Mouse (Mus musculus) right cerebral cortex, postnatal 10 days (tissue): ENCODE results near the gene Becn1.

Experiments
- DNase-seq, 2 experiments: peaks; one replicate each; pipeline ENCODE4 v3.0.0; 2021; ENCODE audit warnings: low spot score in 2 of 2

Becn1 gene

DNA sequence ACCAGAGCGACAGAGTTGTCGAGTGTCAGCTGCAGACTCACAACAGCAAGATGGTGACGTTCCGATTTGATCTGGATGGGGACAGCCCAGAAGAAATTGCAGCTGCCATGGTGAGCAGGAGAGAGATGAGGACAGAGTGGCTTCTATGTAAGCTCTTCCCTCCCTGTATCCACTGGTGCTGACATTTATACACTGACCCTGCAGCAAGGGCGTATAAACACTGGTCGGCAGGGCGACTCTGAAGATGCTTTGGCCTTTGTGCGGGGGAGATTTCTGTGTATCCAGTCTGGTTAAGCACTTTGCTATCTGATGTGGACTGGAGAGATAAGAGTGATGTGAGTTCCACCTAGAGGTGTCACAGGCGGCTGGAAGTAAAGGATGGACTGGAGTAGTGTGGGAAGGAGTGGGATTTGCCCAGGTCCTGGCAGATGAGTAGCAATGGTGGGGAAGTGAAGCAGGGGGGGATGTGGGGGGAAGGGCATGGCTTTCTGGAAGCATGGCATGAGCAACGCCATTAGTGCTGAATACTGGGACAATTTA is 32.4 kb downstream of the Becn1 start:
- no peak for DNase-seq

DNA sequence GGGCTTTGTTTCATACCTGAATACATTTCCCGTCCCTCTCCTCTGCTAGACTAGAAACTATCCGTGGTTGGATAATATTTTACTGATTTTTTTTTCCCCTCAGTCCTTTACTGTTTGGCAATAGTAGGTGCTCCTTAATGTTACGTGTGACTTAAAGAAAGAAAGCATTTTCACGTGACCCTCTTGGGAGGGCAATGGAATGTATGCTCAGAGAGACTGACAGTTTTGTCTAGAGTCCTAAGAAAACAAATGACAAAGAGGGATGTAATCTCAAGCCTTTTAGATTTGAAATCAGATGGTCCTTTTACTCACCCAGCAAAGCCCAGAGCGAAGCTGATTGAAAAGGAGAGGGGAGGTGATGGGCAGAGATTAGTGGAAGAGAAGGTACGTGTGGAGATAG is 36.2 kb downstream of the Becn1 start:
- no peak for DNase-seq

DNA sequence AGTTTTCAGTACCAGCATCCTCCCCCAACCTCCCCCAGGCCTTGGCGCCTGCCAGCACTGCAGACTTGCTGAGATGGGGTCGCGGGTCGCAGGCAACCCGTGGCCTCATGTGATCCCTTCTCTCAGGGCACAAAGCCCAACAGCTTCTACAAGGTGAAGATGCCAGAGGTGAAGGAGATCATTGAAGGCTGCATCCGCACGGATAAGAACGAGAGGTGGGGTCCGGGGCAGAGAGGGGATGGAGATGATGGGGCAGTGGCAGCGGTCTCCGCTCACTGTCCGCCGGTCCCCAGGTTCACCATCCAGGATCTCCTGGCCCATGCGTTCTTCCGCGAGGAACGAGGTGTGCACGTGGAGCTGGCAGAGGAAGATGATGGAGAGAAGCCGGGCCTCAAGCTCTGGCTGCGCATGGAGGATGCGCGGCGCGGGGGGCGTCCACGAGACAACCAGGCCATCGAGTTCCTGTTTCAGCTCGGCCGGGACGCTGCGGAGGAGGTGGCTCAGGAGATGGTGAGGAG is 37.1 kb downstream of the Becn1 start:
- no peak for DNase-seq

DNA sequence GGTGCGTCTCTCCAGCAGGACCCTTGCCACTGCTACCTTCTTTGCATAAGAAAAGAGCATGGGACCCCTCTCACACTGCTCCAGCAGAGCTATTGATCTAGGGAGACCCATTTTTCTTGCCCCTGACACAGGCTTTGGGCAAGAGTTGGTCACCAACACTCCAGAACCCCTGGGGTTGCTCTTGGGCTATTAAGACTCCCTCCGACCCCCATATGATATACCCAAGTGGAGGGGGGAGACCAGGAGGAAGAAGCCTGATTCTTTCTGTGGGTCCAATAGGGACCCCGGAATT is 38.2 kb downstream of the Becn1 start:
- no peak for DNase-seq

DNA sequence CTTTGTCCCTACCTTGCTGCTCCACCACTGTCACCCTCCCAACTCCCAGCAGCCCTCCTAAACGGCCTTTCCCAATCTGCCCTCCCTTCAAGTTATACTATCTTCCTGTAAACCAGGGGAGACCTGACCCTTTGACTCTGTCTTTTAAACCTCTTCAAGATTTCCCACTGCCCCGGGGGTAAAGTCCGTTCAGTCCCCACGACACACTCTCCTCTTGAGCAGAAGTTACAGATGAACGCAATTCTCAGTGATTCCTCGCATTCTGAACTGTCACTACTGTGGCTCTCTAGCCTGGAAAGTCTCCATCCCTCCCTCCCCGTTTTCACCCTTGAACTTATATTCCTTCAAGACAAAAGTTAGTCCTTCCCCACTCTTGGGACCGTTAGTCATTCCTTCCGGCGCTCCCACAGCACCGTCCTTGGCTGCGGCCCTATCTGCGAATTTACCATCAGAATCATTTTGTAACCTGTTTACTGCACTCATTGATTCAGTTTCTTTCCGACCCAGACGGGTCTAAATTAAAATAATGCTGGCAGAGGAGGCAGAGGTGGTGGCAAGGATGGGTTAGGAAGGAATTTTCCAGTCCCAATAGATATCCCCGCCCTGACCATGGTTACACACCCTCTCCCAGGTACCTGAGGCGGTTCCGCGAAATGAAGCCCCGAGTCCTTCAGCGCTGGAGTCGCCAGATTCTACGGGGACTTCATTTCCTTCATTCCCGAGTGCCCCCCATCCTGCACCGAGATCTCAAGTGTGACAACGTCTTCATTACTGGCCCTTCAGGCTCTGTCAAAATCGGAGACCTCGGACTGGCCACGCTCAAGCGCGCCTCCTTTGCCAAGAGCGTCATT is 38.7 kb downstream of the Becn1 start:
- DNase-seq = no peak

DNA sequence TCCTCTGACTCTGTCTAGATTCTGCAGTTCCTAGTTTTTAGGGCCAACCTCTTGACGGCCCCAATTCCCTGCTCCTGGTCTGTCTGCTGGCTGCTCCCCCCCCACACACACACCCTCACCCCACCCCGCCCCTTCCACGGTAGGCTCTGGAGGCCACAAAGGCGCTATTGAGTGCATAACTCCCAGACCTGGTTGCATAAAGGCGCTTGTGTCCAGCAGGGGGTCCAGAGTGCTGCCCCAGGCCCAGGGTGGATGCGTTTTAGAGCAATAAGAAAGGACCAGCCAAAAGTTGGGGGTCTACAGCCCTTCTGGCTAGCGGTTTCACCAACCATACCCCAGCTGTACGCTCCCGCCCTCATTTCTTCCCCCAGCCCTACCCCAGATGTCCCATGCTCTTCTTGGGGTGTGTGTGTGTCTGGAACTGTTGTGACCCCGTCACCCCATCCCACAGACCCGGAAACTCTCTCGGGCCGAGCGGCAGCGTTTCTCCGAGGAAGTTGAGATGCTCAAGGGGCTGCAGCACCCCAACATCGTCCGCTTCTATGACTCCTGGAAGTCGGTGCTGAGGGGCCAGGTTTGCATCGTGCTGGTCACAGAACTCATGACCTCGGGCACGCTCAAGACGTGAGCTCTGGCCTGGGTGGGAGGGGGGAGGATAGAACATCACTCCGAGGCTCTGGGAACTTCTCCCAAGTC is 39.7 kb downstream of the Becn1 start:
- no peak for DNase-seq

DNA sequence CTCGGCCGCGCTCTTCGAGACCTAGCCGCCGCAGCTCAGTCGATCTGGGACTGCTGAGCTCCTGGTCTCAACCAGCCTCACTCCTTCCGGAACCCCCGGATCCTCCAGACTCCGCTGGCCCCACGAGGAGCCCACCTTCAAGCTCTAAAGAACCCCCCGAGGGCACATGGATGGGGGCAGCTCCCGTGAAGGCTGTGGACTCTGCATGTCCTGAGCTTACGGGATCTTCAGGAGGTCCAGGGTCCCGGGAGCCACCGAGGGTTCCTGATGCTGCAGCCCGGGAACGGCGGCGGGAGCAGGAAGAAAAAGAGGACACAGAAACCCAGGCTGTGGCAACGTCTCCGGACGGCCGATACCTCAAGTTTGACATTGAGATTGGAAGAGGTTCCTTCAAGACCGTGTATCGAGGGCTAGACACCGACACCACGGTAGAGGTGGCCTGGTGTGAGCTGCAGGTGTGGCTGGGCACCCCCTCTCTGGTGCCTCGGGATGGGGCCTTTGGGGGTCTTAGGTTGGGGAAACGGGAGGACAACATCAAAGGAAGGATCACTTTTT is 41.2 kb downstream of the Becn1 start:
- DNase-seq = no peak

DNA sequence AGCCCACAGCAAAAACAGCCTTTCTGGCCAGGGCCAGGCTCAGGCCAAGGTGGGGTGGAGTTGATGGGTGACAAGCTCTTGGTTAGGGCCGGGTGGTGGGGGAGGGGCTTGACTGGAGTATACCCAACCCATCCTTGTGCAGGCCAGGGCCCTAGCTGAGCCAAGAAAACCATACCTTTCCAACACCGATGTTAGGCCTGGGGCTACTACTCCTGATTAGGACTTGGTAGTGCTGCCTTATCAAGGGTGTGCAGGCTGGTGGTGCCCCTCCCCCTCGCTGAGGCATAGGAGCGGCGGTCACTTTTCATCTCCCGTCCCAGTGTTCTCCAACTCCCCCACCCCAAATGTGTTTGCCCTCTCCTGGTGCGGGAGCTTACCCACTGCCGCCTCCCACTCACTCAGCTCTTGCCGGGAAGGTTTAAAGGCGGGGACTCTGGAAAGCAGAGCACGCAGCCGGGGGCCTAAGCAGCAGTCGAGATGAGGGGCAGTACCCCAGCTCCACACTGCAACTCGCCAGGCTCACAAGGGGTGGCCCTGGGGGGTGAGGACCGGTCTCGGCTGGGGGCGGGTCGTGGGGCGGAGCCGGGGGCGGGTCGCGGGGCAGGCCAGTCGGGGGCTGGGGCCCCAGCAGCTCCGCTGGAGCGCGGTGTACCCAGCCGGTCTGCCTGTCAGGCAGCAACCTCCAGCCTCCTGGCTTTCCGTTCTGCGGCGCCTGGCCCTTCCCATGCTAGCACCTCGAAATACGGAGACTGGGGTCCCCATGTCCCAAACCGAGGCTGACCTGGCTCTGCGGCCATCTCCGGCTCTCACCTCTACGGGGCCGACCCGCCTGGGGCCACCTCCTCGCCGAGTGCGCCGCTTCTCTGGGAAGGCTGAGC is 41.9 kb downstream of the Becn1 start, which contains the start of gene Wnk4:
Gene Wnk4 (plus strand): TSS at position 620 of the 878 bp plus-strand sequence.
- DNase-seq = peak in 1 of 2 experiments; percentile 53

DNA sequence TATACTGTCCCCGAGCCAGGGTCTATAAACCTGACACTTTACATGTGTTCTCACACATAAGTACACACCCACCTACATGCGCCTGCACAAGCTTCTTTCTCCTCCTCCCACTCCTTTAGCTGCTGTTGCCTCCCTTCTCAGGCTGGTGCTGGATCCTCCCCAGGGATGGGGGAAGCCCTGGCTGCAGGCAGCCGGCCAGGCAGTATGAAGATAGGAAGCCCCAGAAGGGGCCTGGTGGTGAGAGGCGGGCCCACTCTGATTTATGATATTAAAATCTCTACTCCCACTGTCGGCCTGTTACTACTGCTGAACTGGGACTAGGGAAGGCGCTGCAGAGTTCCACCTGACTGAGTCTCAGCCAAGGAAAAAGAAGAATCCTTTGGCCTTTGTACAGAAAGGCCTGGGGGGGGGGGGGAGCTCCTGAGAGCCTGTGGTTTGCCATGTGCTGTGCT is 42.8 kb downstream of the Becn1 start:
- peak; percentile 70 to 80 for DNase-seq

DNA sequence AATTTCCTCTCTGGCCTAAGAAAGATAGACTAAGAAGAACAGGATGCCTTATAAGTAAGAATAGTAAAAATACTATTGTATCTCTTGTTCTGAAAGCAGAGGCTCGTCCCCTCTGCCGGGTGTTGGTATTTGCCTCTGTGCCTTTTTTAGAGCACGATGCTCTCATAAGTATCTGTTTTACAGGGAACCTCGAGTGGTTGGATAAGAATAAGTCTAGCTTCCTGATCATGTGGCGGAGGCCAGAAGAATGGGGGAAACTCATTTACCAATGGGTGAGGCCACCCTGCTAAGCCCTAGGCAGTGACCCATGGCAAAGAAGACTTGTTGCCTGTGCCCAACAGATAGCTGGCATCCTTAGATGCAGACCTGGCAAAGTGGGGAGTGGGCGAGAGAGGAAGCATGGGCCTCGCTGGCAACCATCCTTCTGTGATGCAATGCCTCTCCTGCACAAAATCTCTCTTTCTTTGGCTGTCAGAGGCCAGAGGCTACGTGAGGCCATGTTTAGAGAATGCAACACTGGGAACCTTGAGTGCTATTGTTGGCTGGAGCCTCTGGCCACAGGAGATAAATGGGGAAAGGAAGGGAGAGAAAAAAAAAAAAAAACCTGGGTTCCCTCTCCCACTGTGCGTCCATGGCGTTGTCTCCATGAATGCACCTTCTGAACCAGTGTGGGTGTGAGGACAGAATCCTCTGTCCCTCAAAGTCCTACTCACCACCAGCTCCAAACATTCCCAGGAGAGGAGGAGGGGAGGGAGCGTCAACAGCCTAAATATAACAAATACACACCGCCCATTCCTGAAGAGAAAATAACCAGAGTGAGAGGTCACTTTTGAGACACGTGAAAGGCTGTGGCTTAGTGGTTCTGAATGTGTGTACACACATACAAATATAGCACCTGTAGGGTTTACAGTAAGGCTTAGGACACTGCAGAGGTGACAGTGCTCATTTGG is 46.0 kb downstream of the Becn1 start:
- DNase-seq = no peak

DNA sequence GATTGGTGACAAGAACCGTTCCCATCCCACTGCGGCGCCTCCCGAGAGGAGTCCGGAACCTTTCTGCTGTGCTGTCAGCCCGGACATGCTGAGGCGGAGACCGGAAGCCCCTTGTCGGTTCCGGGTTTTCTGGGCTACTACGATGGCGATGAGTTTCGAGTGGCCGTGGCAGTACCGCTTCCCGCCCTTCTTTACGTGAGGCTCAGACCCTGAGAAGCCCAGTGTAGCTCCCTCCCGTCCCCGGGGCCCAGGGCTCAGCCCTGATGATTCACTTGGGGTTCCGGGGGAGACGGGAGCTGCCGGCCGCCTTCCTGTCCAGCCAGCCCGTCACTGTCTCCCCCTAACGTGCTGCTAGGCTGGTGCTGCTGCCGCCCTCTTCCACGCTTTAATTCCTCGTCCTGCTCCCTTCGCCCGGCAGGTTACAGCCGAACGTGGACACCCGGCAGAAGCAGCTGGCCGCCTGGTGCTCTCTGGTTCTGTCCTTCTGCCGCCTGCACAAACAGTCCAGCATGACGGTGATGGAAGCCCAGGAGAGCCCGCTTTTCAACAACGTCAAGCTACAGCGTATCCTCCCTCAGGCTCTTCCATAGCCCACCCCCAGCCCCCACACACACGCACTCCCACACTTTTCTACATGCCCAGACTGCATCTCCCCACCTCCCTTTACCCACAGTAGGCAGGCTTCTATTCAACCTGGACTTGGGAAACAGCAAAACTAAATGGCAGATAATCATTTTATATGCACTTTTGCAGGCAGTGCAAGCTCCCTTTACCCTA is 48.3 kb downstream of the Becn1 start, which contains the start of gene Vps25:
Gene Vps25 (plus strand): TSS at position 95 of the 777 bp plus-strand sequence.
- DNase-seq = peak; percentile 92

DNA sequence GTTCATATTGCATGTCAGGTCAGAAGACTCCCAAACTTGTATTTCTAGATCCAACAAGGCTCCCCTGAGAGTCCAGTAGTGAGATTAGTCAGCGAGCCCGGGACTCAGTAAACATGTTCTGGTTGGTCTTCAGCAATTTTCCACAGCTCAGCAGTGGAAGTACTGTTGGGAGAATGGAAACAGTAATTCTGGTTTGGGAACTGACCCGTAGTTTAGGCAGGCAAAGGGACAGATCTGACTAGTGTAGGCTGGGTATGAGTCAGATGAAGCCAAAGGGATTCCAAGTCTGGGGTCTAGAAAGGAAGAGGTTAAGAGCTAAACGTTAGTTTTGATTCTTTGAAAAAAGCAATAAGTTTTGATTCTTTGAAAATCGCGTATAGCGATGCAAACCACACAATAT is 49.1 kb downstream of the Becn1 start:
- DNase-seq = no peak

DNA sequence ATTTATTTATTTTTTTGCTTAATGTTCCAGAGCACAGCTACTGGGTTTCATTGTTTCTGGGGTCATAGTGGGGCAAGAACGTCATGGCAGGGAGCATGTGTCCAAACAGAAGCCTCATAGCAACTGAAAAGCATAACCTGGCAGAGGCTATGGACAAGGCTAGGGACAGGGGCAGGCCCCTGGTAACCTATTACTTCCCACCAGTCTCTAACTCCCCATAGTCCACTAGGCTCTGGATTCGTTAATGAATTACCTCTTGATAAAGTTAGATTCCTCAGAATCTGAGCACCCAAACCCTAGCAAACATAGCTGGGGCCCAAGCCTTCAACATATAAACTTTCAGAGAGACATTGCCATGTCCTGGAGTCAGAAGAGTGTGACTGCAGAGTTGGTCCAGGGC is 51.1 kb downstream of the Becn1 start:
- DNase-seq = no peak

DNA sequence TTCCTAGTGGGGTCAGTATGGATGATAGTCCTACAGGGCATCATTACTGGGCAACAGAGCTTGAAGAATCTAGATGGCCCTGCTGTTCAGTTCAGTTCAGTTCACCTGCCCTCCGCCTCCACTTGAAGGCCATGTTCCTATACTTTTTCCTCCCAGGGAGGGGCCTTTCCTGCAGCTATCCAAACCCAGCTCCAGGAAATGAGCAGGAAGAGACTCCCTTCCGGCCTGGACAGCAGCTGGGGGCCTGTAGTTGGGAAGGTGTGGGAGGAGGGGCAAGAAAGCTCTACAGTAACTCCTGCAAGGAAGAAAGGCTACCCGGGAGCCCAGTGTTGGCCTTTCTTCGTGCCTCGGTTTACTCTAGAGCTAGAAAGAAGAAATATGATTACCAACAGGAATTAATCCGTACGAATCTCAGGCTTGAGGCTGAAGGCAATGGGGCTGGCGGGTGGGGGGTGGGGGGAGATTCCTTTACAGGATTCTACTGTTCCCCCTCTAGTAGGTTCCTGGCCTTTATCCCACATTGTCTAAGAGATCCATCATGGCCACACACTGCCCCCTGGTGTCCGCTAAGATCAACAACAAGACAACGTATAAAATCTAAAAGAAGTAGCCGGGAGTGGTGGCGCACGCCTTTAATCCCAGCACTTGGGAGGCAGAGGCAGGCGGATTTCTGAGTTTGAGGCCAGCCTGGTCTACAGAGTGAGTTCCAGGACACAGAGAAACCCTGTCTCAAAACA is 53.7 kb downstream of the Becn1 start:
- DNase-seq = peak; percentile 58 to 67

DNA sequence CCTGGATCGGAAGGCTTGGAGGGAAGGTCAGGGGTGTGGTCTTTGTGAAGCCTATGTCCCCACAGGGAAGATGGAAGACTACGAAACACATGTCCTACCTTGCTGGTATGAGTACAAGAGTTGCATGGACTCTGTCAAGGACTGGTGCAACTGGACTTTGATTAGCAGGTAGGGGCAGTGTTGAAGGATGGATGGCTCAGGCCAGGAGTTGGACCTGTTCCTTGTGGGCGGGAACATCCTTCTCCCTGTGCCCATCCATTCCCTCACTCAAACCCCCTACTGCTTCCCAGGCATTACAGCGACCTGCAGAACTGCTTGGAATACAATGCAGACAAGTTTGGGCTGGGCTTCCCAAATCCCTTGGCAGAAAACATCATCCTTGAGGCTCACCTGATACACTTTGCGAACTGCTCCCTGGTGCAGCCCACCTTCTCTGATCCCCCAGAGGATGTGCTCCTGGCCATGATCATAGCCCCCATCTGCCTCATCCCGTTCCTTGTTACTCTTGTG is 54.5 kb downstream of the Becn1 start:
- DNase-seq = no peak

DNA sequence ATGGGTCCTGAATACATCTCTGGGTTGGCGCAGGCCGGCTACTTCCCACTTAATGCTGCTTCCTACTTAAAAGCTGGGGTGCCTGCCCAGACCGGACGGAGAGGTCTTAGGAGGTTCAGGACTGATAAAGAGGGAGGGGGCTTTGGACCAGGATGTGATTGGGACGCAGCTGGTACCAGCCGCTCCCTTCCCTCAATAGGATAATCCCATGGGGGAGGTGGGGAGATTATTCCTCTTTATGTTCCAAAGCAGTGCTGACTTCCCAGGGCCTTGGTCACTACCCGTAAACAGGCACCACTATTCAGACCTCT is 55.4 kb downstream of the Becn1 start:
- no peak for DNase-seq

DNA sequence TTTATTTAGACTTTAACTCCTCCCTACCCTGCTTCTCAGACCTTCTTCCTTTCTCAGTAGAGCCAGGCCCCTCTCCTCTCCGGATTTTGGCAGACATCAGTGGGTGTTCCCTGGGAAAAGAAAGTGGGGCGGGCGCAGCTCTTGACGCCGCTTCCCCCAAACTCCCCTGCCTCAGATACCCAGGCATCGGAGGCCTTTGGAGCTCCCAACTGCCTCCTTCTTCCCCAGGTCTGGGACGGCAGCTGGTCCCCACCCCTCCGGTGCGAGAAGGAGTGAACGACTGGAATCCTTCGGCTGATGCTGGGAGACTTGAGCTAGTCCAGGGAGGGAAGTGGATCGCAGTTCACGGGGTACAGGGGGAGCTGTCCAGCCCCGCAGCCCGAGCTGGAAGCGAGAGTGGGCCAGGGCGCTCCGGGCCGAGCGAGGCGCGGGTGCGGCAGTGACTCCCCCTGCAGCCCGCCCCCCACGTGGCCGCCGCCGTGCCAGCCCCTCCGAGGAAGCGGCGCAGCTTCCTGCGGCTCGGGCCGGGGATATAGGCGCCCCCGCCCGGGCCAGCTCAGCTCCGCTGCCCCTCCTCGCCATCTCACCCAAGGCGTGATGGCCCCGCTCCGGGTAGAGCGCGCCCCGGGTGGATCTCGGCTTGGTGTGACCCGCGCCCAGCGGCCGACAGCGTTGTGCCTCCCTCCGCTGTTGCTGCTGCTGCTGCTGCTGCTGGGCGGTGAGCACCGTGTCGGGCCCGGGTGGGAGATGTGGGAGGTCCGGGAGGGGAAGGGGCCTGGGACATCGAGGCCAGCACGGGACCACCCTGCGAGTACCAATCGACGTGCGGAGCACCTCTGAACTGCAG is 56.0 kb downstream of the Becn1 start, which contains the start of gene Ramp2:
Gene Ramp2 (plus strand): TSS at position 174 of the 847 bp plus-strand sequence.
- peak; percentile 51 to 59 for DNase-seq

DNA sequence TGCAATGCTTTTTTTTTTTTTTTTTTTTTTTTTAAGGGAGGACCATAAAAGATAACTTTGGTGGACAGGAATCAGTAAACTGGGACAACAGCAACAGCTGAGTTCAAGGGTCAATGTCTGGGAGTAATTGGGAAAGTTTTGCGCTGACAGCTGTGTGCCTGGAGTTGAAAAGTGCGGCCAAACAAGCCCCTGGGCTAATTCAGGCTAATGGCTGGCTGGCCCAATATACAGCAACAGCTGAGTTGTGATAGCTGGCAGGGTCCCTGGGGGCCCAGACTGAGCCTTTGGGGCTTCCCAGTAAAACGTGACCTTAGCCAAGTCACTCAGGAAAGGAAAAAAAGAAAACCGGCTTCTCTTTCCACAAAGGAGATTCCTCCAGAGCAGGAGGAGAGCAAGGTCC is 57.0 kb downstream of the Becn1 start:
- DNase-seq = no peak
